Comparison of ENCODE assay signal across 16 mouse cellular contexts in genomic region chr10:50650612-50651011, GRCm38 (mm10).
"Had no signal": no experiment of that assay in that cellular context is flagged by ENCODE, and none has a peak within 500 bp of the region (broad histone marks: within the 10 kb centered on the region; RNA-seq: fewer than 3 reads in every experiment).

No protein-coding gene starts in this region.

- H3K4me2 ChIP-seq: limb, embryonic 12.5 days; liver, embryonic 13.5 days; lung, embryonic 15.5 days; midbrain, embryonic 13.5 days; neural tube, embryonic 15.5 days had no signal

- ATAC-seq: liver, postnatal 0 days; midbrain, embryonic 13.5 days had no signal

- H3K4me3 ChIP-seq: limb, embryonic 12.5 days; liver, embryonic 13.5 days; lung, embryonic 15.5 days; midbrain, embryonic 13.5 days; neural tube, embryonic 15.5 days had no signal

- H3K9me3 ChIP-seq: limb, embryonic 12.5 days; liver, embryonic 13.5 days; lung, embryonic 15.5 days; midbrain, embryonic 13.5 days; neural tube, embryonic 15.5 days had no signal

- H3K4me1 ChIP-seq: limb, embryonic 12.5 days; liver, embryonic 13.5 days; lung, embryonic 15.5 days; midbrain, embryonic 13.5 days; neural tube, embryonic 15.5 days had no signal

- DNase-seq: kidney, adult 11 months; kidney, adult 9 months; kidney, postnatal 36 days; layer of hippocampus, adult 9-11 months; layer of hippocampus, postnatal 36 days; liver; liver, embryonic 13.5 days; liver, postnatal 0 days; lung, postnatal 14 days; right cerebral cortex, adult 18-20 months had no signal

- H3K27ac ChIP-seq: kidney, postnatal 0 days; limb, embryonic 12.5 days; liver, embryonic 13.5 days; lung, embryonic 15.5 days; macrophage; midbrain, embryonic 13.5 days; neural tube, embryonic 15.5 days had no signal

- H3K9ac ChIP-seq: limb, embryonic 12.5 days; liver, embryonic 13.5 days; liver, postnatal 0 days; lung, embryonic 15.5 days; midbrain, embryonic 13.5 days; neural tube, embryonic 15.5 days had no signal

- H3K27me3 ChIP-seq: limb, embryonic 12.5 days; liver, embryonic 13.5 days; lung, embryonic 15.5 days; midbrain, embryonic 13.5 days; neural tube, embryonic 15.5 days had no signal
